Comparison of ENCODE assay signal across 8 mouse cellular contexts in genomic region chr17:34234926-34235325, GRCm38 (mm10). TPM values are rescaled to one million over a fixed set of nuclear protein-coding genes. Genes with fewer than 3 reads are reported as not detected.
A peak's percentile ranks its signal among the peaks of the same experiment; 100 is the strongest.
DNase-seq lines count a peak whose midpoint lies in the region; ATAC-seq and TF ChIP-seq lines count a peak whose summit lies in the region.

No protein-coding gene starts in this region.

- WGBS in heart, postnatal 0 days: 42% methylated on average over 9 of the region's 9 CpGs

- H3K27ac ChIP-seq in heart, postnatal 0 days (ENCODE audit: low read depth): no peak overlapping the region

- H3K9ac ChIP-seq in heart, postnatal 0 days (replicated peaks; ENCODE audit: low read depth, low read length): no peak overlapping the region

- H3K27me3 ChIP-seq in C2C12 (ENCODE audit: control insufficient read depth, insufficient read depth, insufficient read length): peaks cover 4% of the 10 kb centered on the region
- no peaks in the 10 kb centered on the region for H3K27me3 ChIP-seq in heart, postnatal 0 days (ENCODE audit: control insufficient read depth, insufficient read depth, low read length)

- H3K36me3 ChIP-seq in C2C12 (ENCODE audit: control insufficient read depth, insufficient read depth): no peaks in the 10 kb centered on the region
- H3K36me3 ChIP-seq in heart, postnatal 0 days (replicated peaks; ENCODE audit: control insufficient read depth, insufficient read depth, low read length): no peaks in the 10 kb centered on the region

- no peak overlapping the region for H3K4me2 ChIP-seq in heart, postnatal 0 days (ENCODE audit: low read depth, low read length)

- peak; percentile 80 for DNase-seq in adipocyte (ENCODE audit: low spot score)
- DNase-seq in embryo, embryonic 11 days: peak; percentile 53
- peak; percentile 59 for DNase-seq in heart, postnatal 0 days (ENCODE audit: low spot score)
- DNase-seq in kidney, postnatal 4 days: peak; percentile 81 to 86
- DNase-seq in lung, adult 18-20 months: peak; percentile 82 to 84
- peak; percentile 59 for DNase-seq in ovary, postnatal 36 days (ENCODE audit: low spot score)
- peak; percentile 91 for DNase-seq in thymus, postnatal 14 days

- H3K9me3 ChIP-seq in heart, postnatal 0 days (replicated peaks; ENCODE audit: control insufficient read depth, low read length): no peaks in the 10 kb centered on the region

- no peaks in the 10 kb centered on the region for H3K79me2 ChIP-seq in C2C12 (ENCODE audit: control insufficient read depth, insufficient read depth)

- no peaks in the 10 kb centered on the region for H3K79me3 ChIP-seq in C2C12 (ENCODE audit: low read depth)

- no peak for TF ChIP-seq EP300 in heart, postnatal 0 days (IDR thresholded peaks at IDR 0.05; ENCODE audit: low read depth)

- H3K4me3 ChIP-seq in C2C12 (ENCODE audit: insufficient read depth, poor library complexity, severe bottlenecking): no peak overlapping the region
- H3K4me3 ChIP-seq in heart, postnatal 0 days (ENCODE audit: low read depth, low read length): no peak overlapping the region

- no peak overlapping the region for H3ac ChIP-seq in C2C12 (ENCODE audit: control insufficient read depth, insufficient read length, low read depth)

- TF ChIP-seq CTCF in C2C12 (IDR thresholded peaks at IDR 0.05; ENCODE audit: control insufficient read depth, insufficient read depth, insufficient read length): peak; percentile 47
- TF ChIP-seq CTCF in heart, postnatal 0 days (IDR thresholded peaks at IDR 0.05; ENCODE audit: low read depth): peak; percentile 94

- ATAC-seq in heart, postnatal 0 days (ENCODE audit: insufficient read depth, low read depth): peak; percentile 58; the same call in 1 of the 2 replicates

- H3K4me1 ChIP-seq in heart, postnatal 0 days (ENCODE audit: control insufficient read depth, insufficient read depth): no peaks in the 10 kb centered on the region

TF ChIP-seq in C2C12, 6 proteins besides CTCF, POLR2A, EP300 and RAD21:
- TF ChIP-seq MAX (IDR thresholded peaks at IDR 0.05) (no peak), FOSL1 (IDR thresholded peaks at IDR 0.05; ENCODE audit: insufficient read depth, low read length, poor library complexity, severe bottlenecking) (no peak), CEBPB (IDR thresholded peaks at IDR 0.05; ENCODE audit: low read depth) (no peak), USF1 (IDR thresholded peaks at IDR 0.05; ENCODE audit: low read depth) (no peak)

RNA-seq across cellular contexts. Expression of gene H2-Ob, which starts 3.8 kb away (rescaled TPM):
- not detected for polyA plus RNA-seq in C2C12 (2012; fragmentation: generic; extraction: Trizol)
- not detected in 2 replicates for total RNA-seq in heart, postnatal 0 days (2014; rRNA removed; ENCODE audit: low replicate concordance)
- polyA plus RNA-seq in heart, postnatal 0 days (2015; fragmentation: Nextera tagmentation; extraction: Ambion mirVana): 0.08 and 0.14 TPM in 2 replicates

RNA-seq across cellular contexts. Expression of gene H2-Ab1, which starts 22.6 kb away (rescaled TPM):
- polyA plus RNA-seq in C2C12 (2012; fragmentation: generic; extraction: Trizol): not detected
- total RNA-seq in heart, postnatal 0 days (2014; rRNA removed; ENCODE audit: low replicate concordance): 0.69 and 4.1 TPM in 2 replicates
- 2.0 and 3.6 TPM in 2 replicates for polyA plus RNA-seq in heart, postnatal 0 days (2015; fragmentation: Nextera tagmentation; extraction: Ambion mirVana)

RNA-seq across cellular contexts. Expression of gene Tap2, which starts 31.6 kb away (rescaled TPM):
- 0.47 TPM for polyA plus RNA-seq in C2C12 (2012; fragmentation: generic; extraction: Trizol)
- total RNA-seq in heart, postnatal 0 days (2014; rRNA removed; ENCODE audit: low replicate concordance): 3.3 and 14.5 TPM in 2 replicates
- polyA plus RNA-seq in heart, postnatal 0 days (2015; fragmentation: Nextera tagmentation; extraction: Ambion mirVana): 7.0 and 7.5 TPM in 2 replicates

RNA-seq across cellular contexts. Expression of gene Psmb8, which starts 37.4 kb away (rescaled TPM):
- 0.05 TPM for polyA plus RNA-seq in C2C12 (2012; fragmentation: generic; extraction: Trizol)
- 9.7 and 11.0 TPM in 2 replicates for total RNA-seq in heart, postnatal 0 days (2014; rRNA removed; ENCODE audit: low replicate concordance)
- polyA plus RNA-seq in heart, postnatal 0 days (2015; fragmentation: Nextera tagmentation; extraction: Ambion mirVana): 9.4 and 9.9 TPM in 2 replicates

RNA-seq across cellular contexts. Expression of gene Psmb9, which starts 47.4 kb away (rescaled TPM):
- 0.07 TPM for polyA plus RNA-seq in C2C12 (2012; fragmentation: generic; extraction: Trizol)
- total RNA-seq in heart, postnatal 0 days (2014; rRNA removed; ENCODE audit: low replicate concordance): 2.9 and 6.3 TPM in 2 replicates
- polyA plus RNA-seq in heart, postnatal 0 days (2015; fragmentation: Nextera tagmentation; extraction: Ambion mirVana): 2.5 and 3.6 TPM in 2 replicates
